Mouse (Mus musculus) liver, embryonic 12.5 days (tissue): ENCODE measurements around the gene Rapgef2. TPM values are rescaled to one million over a fixed set of nuclear protein-coding genes. Genes with fewer than 3 reads are reported as not detected.

Source experiments
- ATAC-seq: fragments of 200-750 bp; cut with Nextera tagmentation; 2 replicates; pipeline ENCODE4 v1.8.0; 2017; ENCODE audit warnings: moderate number of reproducible peaks, mild to moderate bottlenecking, moderate library complexity
- H3K27ac ChIP-seq: fragments of 300-500 bp; sonication (generic); 2 replicates; pipeline ENCODE4 v1.5.1; 2016; ENCODE audit warnings: mild to moderate bottlenecking
- H3K27me3 ChIP-seq: fragments of 300-500 bp; sonication (generic); replicated peaks from 2 replicates; pipeline ENCODE4 v1.6.1; 2016; ENCODE audit warnings: mild to moderate bottlenecking, moderate library complexity
- H3K36me3 ChIP-seq: fragments of 300-500 bp; sonication (generic); 2 replicates; pipeline ENCODE4 v1.6.1; 2016; ENCODE audit warnings: mild to moderate bottlenecking, moderate library complexity
- H3K4me1 ChIP-seq: fragments of 300-500 bp; sonication (generic); 2 replicates; pipeline ENCODE4 v1.6.1; 2016
- H3K4me2 ChIP-seq: fragments of 300-500 bp; sonication (generic); 2 replicates; pipeline ENCODE4 v1.6.1; 2016; ENCODE audit warnings: mild to moderate bottlenecking, moderate library complexity
- H3K4me3 ChIP-seq: fragments of 300-500 bp; sonication (generic); 2 replicates; pipeline ENCODE4 v1.5.1; 2016; ENCODE audit warnings: mild to moderate bottlenecking, moderate library complexity
- H3K9ac ChIP-seq: fragments of 300-500 bp; sonication (generic); 2 replicates; pipeline ENCODE4 v1.6.1; 2016; ENCODE audit warnings: mild to moderate bottlenecking, moderate library complexity
- H3K9me3 ChIP-seq: fragments of 300-500 bp; sonication (generic); replicated peaks from 2 replicates; pipeline ENCODE4 v1.6.1; 2016; ENCODE audit warnings: mild to moderate bottlenecking, moderate library complexity
- WGBS: fragments of 180-500 bp; shearing (Covaris S2); methylation state at CpG from one replicate; pipeline ENCODE4 v1.1.7; 2016; ENCODE audit not compliant: insufficient replicate concordance; 5-methylcytosine and 5-hydroxymethylcytosine counted together
- polyA plus RNA-seq: library from polyadenylated mRNA; unstranded; fragments of >200 nt; fragmentation: Nextera tagmentation; extraction: Ambion mirVana; gene quantifications from 2 replicates; pipeline ENCODE4 v1.2.1, GENCODE M21; 2016

Rapgef2 gene
- polyA plus RNA-seq = 2.1 and 2.2 TPM in 2 replicates

DNA sequence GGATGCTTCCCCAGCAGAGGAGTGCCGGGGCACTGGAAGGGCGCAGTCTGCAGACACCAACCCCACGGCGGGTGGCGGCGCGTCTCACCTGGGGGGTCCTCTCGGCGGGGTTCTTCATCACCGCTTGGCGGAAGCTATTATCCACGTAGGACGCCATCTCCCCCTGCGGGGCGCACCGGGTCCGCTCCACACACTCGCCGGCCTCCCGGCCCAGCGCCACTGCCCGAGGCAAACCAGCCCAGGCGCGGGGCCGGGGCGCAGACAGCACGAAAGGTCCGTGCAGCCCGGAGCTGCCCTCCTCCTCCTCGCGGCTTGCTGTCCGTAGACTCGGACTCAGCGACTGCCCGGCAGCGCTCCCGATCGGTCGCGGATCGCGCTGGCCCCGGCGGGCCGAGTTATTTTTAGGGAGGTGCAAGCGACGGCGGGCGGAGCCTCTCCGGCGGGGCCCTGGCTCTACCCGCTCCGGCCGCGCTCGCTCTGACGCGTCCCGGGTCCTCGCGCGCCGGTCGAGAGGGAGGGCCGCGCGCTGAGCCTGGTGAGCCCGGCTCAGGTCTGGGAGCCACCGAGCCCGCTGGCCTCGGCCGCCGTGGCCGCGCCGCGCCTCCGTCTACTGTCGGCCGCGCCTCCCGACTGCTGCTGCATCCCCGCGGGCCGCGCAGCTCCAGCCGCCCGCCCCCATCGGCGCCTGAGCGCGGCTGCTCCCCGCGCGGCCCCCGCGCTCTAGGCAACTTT is at the start of gene Rapgef2:
Gene Rapgef2 (minus strand): TSS at position 142 of the 732 bp plus-strand sequence.
- H3K4me3 ChIP-seq = peak within 1 kb of the TSS; percentile 80
- no peaks in the 10 kb centered on the region for H3K9me3 ChIP-seq
- H3K4me1 ChIP-seq = peaks cover 25% of the 10 kb centered on the region
- H3K4me2 ChIP-seq = peak within 1 kb of the TSS; percentile 97
- peak; percentile 75 for ATAC-seq
- peak within 1 kb of the TSS; percentile 79 for H3K9ac ChIP-seq
- WGBS = under 1% methylated on average over 79 of the region's 97 CpGs
- peak within 1 kb of the TSS; percentile 86 for H3K27ac ChIP-seq
- no peaks in the 10 kb centered on the region for H3K36me3 ChIP-seq
- H3K27me3 ChIP-seq = peaks cover 62% of the 10 kb centered on the region

GRCm38 (mm10) chr3:79333643-79334200 is 47.4 kb upstream of the Rapgef2 start:
- Histone ChIP-seq H3K4me1 (0 out of 2 replicates have a peak, but pooled peaks cover 7% of the 10 kb centered on the region), H3K9ac (no peak overlapping the region), H3K4me2 (no peak overlapping the region), H3K4me3 (no peak overlapping the region), H3K27ac (no peak overlapping the region), H3K36me3 (no peaks in the 10 kb centered on the region), H3K9me3 (no peaks in the 10 kb centered on the region), H3K27me3 (no peaks in the 10 kb centered on the region)
- 50% methylated on average over 8 of the region's 8 CpGs for WGBS
- 0 out of 2 replicates have a peak, but pooled peaks have one; percentile 52 for ATAC-seq

GRCm38 (mm10) chr3:79333051-79333450 is 46.7 kb upstream of the Rapgef2 start:
- 0 out of 2 replicates have a peak, but pooled peaks cover 7% of the 10 kb centered on the region for H3K4me1 ChIP-seq
- no peak overlapping the region for H3K4me3 ChIP-seq
- no peak overlapping the region for H3K9ac ChIP-seq
- H3K9me3 ChIP-seq = no peaks in the 10 kb centered on the region
- no peak overlapping the region for H3K4me2 ChIP-seq
- H3K27me3 ChIP-seq = no peaks in the 10 kb centered on the region
- WGBS = 86% methylated on average over 7 of the region's 7 CpGs
- ATAC-seq = no peak
- no peak overlapping the region for H3K27ac ChIP-seq
- no peaks in the 10 kb centered on the region for H3K36me3 ChIP-seq

- no peak for ATAC-seq
Observed at GRCm38 (mm10) chr3:79329691-79330315, 43.5 kb upstream of the Rapgef2 start.

DNA sequence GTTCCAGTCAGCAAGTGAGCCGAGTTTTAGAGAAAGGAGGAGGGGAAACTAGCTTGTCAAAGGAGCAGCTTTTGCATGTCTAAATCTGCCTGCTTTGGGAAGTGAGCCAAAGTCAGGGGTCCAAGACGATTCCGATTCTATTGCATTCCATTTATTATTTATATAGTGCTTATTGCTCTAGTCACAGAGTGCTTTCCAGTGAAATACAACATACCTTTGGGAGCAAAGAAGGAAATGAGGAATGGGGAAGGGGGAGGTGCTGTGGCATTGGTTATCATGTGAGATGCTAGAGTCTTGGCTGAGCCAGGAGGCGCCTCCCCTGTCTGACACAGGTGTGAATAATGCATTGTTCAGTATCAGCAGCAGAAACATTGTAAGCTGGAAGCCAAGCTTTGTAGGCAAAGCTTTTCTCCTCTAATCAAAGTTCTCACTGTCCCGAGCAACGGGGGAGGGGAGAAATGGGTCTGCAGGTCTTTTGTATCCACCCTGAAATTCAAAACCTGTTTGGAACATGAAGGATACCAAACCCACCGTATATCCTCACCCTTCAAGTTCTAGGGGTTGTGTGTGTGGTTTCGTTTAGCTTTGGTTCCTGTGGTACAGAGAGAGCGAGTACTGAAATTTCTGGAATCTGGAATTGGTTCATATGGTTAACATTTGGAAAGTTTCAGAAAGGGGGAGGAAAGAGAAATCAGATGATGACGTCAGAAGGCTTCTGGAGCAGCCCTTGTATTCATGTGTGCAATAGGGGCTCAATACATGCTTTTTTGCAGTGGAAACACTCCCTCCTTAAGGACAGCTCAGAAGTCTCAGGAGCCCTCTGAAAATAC is 38.6 kb upstream of the Rapgef2 start:
- H3K4me2 ChIP-seq = no peak overlapping the region
- 54% methylated on average over 10 of the region's 10 CpGs for WGBS
- no peak overlapping the region for H3K27ac ChIP-seq
- no peak for ATAC-seq
- H3K27me3 ChIP-seq = 0 out of 2 replicates have a peak, but pooled peaks cover 6% of the 10 kb centered on the region
- H3K4me1 ChIP-seq = no peaks in the 10 kb centered on the region
- H3K9me3 ChIP-seq = no peaks in the 10 kb centered on the region
- no peak overlapping the region for H3K9ac ChIP-seq
- H3K4me3 ChIP-seq = no peak overlapping the region
- no peaks in the 10 kb centered on the region for H3K36me3 ChIP-seq

More at GRCm38 (mm10) chr3:79329691-79330315, 43.5 kb upstream of the Rapgef2 start:
- WGBS = 51% methylated on average over 8 of the region's 8 CpGs
- no peaks in the 10 kb centered on the region for H3K4me1 ChIP-seq
- no peak overlapping the region for H3K4me2 ChIP-seq
- no peak overlapping the region for H3K9ac ChIP-seq
- no peak overlapping the region for H3K27ac ChIP-seq
- no peak overlapping the region for H3K4me3 ChIP-seq
- H3K27me3 ChIP-seq = no peaks in the 10 kb centered on the region
- H3K9me3 ChIP-seq = no peaks in the 10 kb centered on the region
- no peaks in the 10 kb centered on the region for H3K36me3 ChIP-seq

- Histone ChIP-seq H3K4me1 (no peaks in the 10 kb centered on the region), H3K27ac (no peak overlapping the region), H3K4me3 (no peak overlapping the region), H3K9me3 (no peaks in the 10 kb centered on the region), H3K36me3 (no peaks in the 10 kb centered on the region), H3K9ac (no peak overlapping the region), H3K27me3 (no peaks in the 10 kb centered on the region), H3K4me2 (no peak overlapping the region)
- ATAC-seq = no peak
- WGBS = 65% methylated on average over 10 of the region's 10 CpGs
Observed at GRCm38 (mm10) chr3:79314006-79314698, 27.8 kb upstream of the Rapgef2 start.

GRCm38 (mm10) chr3:79311895-79312294 is 25.6 kb upstream of the Rapgef2 start:
- H3K27ac ChIP-seq = no peak overlapping the region
- ATAC-seq = no peak
- no peaks in the 10 kb centered on the region for H3K36me3 ChIP-seq
- no peak overlapping the region for H3K9ac ChIP-seq
- no peaks in the 10 kb centered on the region for H3K9me3 ChIP-seq
- no peaks in the 10 kb centered on the region for H3K27me3 ChIP-seq
- H3K4me2 ChIP-seq = no peak overlapping the region
- no peak overlapping the region for H3K4me3 ChIP-seq
- H3K4me1 ChIP-seq = no peaks in the 10 kb centered on the region

- no peak for ATAC-seq
- H3K4me2 ChIP-seq = no peak overlapping the region
Observed at GRCm38 (mm10) chr3:79310184-79310583, 23.9 kb upstream of the Rapgef2 start.

GRCm38 (mm10) chr3:79308605-79309004 is 22.3 kb upstream of the Rapgef2 start:
- Histone ChIP-seq H3K4me3 (no peak overlapping the region), H3K9me3 (no peaks in the 10 kb centered on the region), H3K27me3 (no peaks in the 10 kb centered on the region), H3K4me2 (no peak overlapping the region), H3K36me3 (no peaks in the 10 kb centered on the region), H3K27ac (no peak overlapping the region), H3K9ac (no peak overlapping the region), H3K4me1 (no peaks in the 10 kb centered on the region)
- 66% methylated on average over 4 of the region's 4 CpGs for WGBS
- no peak for ATAC-seq

More at GRCm38 (mm10) chr3:79310184-79310583, 23.9 kb upstream of the Rapgef2 start:
- Histone ChIP-seq H3K9me3 (no peaks in the 10 kb centered on the region), H3K36me3 (no peaks in the 10 kb centered on the region), H3K27me3 (no peaks in the 10 kb centered on the region), H3K4me1 (no peaks in the 10 kb centered on the region), H3K27ac (no peak overlapping the region), H3K4me3 (no peak overlapping the region), H3K9ac (no peak overlapping the region)
- 69% methylated on average over 7 of the region's 7 CpGs for WGBS

DNA sequence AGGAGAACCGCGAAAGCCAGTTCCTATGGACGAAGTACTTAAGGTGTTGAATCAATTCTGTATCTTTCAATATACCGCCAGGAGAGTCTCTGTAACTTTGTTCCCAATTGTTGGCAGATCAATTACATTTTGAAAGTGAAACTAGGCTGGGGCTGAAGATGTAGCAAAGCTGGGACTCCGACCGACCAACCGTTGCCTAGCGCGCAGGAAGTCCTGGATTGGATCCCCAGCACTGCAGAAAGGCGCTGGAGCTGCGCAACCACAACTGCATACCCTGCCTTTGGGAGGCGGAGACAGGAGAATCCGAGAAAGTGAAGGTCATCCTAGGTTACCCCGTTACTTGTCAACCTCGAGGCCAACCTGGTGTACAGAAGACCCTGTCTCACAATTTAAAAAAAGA is 13.1 kb upstream of the Rapgef2 start:
- 66% methylated on average over 15 of the region's 15 CpGs for WGBS
- H3K36me3 ChIP-seq = no peaks in the 10 kb centered on the region
- no peak overlapping the region for H3K4me2 ChIP-seq
- H3K27me3 ChIP-seq = no peaks in the 10 kb centered on the region
- ATAC-seq = no peak
- no peaks in the 10 kb centered on the region for H3K4me1 ChIP-seq
- H3K9ac ChIP-seq = no peak overlapping the region
- H3K27ac ChIP-seq = no peak overlapping the region
- no peaks in the 10 kb centered on the region for H3K9me3 ChIP-seq
- H3K4me3 ChIP-seq = no peak overlapping the region

- H3K27me3 ChIP-seq = no peaks in the 10 kb centered on the region
- no peak overlapping the region for H3K9ac ChIP-seq
- no peak for ATAC-seq
- H3K4me1 ChIP-seq = no peaks in the 10 kb centered on the region
- no peak overlapping the region for H3K4me3 ChIP-seq
- H3K4me2 ChIP-seq = no peak overlapping the region
- H3K9me3 ChIP-seq = no peaks in the 10 kb centered on the region
- no peaks in the 10 kb centered on the region for H3K36me3 ChIP-seq
- 72% methylated on average over 4 of the region's 4 CpGs for WGBS
- H3K27ac ChIP-seq = no peak overlapping the region
Observed at GRCm38 (mm10) chr3:79297281-79297680, 11.0 kb upstream of the Rapgef2 start.
